30 mouse cellular contexts compared by ENCODE assay signal in genomic region chr12:99067962-99068361, GRCm38 (mm10).
DNase-seq lines count a peak whose midpoint lies in the region; ATAC-seq and TF ChIP-seq lines count a peak whose summit lies in the region.
"Had no signal": no experiment of that assay in that cellular context is flagged by ENCODE, and none has a peak within 500 bp of the region (broad histone marks: within the 10 kb centered on the region; RNA-seq: fewer than 3 reads in every experiment).

No protein-coding gene starts in this region.

- no peak for DNase-seq in liver, embryonic 11.5 days (ENCODE audit: low spot score)
- DNase-seq in liver (no peak), G1E (ENCODE audit: low spot score) (no peak)
- no peak for DNase-seq in hindbrain, embryonic 11.5 days (ENCODE audit: low spot score)
- DNase-seq in ovary, postnatal 10 days (ENCODE audit: low spot score) = no peak
- DNase-seq in left cerebral cortex, postnatal 4 days = no peak
- DNase-seq: adrenal gland, adult 8-10 months; cerebellum, adult 8-10 months; gastrocnemius, adult 2 months; gastrocnemius, postnatal 36 days; heart, adult 2 months; kidney, adult 11 months; kidney, postnatal 14 days; lung, adult 2 months; lung, postnatal 10 days; right cerebral cortex, adult 18-20 months; spleen, adult 18-20 months; thymus, postnatal 36 days had no signal

- no peaks in the 10 kb centered on the region for H3K36me3 ChIP-seq in liver, embryonic 11.5 days (ENCODE audit: control insufficient read depth, insufficient read depth, low read length)
- no peaks in the 10 kb centered on the region for H3K36me3 ChIP-seq in G1E (replicated peaks)
- no peaks in the 10 kb centered on the region for H3K36me3 ChIP-seq in hindbrain, embryonic 11.5 days (ENCODE audit: control insufficient read depth, insufficient read depth, low read length)
- H3K36me3 ChIP-seq: embryonic facial prominence, embryonic 13.5 days; heart, embryonic 12.5 days; hindbrain, embryonic 15.5 days; limb, embryonic 10.5 days; limb, embryonic 15.5 days; midbrain, embryonic 10.5 days; midbrain, embryonic 15.5 days had no signal

- no peak overlapping the region for H3K4me3 ChIP-seq in liver, embryonic 11.5 days (ENCODE audit: low read depth, low read length)
- H3K4me3 ChIP-seq in G1E (ENCODE audit: low read depth, low read length) = no peak overlapping the region
- no peak overlapping the region for H3K4me3 ChIP-seq in hindbrain, embryonic 11.5 days (ENCODE audit: low read depth, low read length)
- H3K4me3 ChIP-seq: embryonic facial prominence, embryonic 13.5 days; gastrocnemius, adult 2 months; heart, adult 2 months; heart, embryonic 12.5 days; hindbrain, embryonic 15.5 days; limb, embryonic 10.5 days; limb, embryonic 15.5 days; midbrain, embryonic 10.5 days; midbrain, embryonic 15.5 days had no signal

- no peak for TF ChIP-seq CTCF in G1E (IDR thresholded peaks at IDR 0.05; ENCODE audit: low read depth, low read length)

- no peak overlapping the region for H3K9ac ChIP-seq in liver, embryonic 11.5 days (ENCODE audit: low read depth, low read length)
- no peak overlapping the region for H3K9ac ChIP-seq in hindbrain, embryonic 11.5 days (ENCODE audit: low read depth, low read length)
- H3K9ac ChIP-seq: embryonic facial prominence, embryonic 13.5 days; heart, embryonic 12.5 days; hindbrain, embryonic 15.5 days; limb, embryonic 15.5 days; midbrain, embryonic 15.5 days had no signal

- H3K27ac ChIP-seq in liver, embryonic 11.5 days (ENCODE audit: low read depth, low read length) = no peak overlapping the region
- H3K27ac ChIP-seq in hindbrain, embryonic 11.5 days (ENCODE audit: low read depth, low read length) = no peak overlapping the region
- H3K27ac ChIP-seq: embryonic facial prominence, embryonic 13.5 days; gastrocnemius, adult 2 months; heart, adult 2 months; hindbrain, embryonic 15.5 days; limb, embryonic 10.5 days; limb, embryonic 15.5 days; macrophage; midbrain, embryonic 10.5 days; midbrain, embryonic 15.5 days had no signal

- intact Hi-C loops in left cerebral cortex, postnatal 4 days (cut with DNase I) = no loop called here

- H3K9me3 ChIP-seq in liver, embryonic 11.5 days (ENCODE audit: control insufficient read depth, low read length) = no peaks in the 10 kb centered on the region
- H3K9me3 ChIP-seq in G1E (replicated peaks) = peaks cover 6% of the 10 kb centered on the region; the same call in 1 of the 2 replicates
- H3K9me3 ChIP-seq in hindbrain, embryonic 11.5 days (ENCODE audit: control insufficient read depth, low read length) = no peaks in the 10 kb centered on the region
- H3K9me3 ChIP-seq: embryonic facial prominence, embryonic 13.5 days; heart, embryonic 12.5 days; hindbrain, embryonic 15.5 days; limb, embryonic 10.5 days; limb, embryonic 15.5 days; midbrain, embryonic 10.5 days; midbrain, embryonic 15.5 days had no signal

- ATAC-seq in liver, embryonic 11.5 days (replicated peaks; ENCODE audit: low FRiP score) = peak; percentile 68
- ATAC-seq in G1E (ENCODE audit: extremely low read depth, insufficient number of reproducible peaks, low FRiP score, poor library complexity, severe bottlenecking) = peak; percentile 29
- ATAC-seq in common myeloid progenitor, adult 5-6 weeks (replicated peaks; ENCODE audit: low read depth, poor library complexity, severe bottlenecking) = peak; percentile 89
- peak; percentile 88 for ATAC-seq in megakaryocyte-erythroid progenitor cell, adult 5-6 weeks (replicated peaks; ENCODE audit: low FRiP score, low TSS enrichment, poor library complexity, severe bottlenecking)
- no peak for ATAC-seq in hindbrain, embryonic 11.5 days (ENCODE audit: low FRiP score)
- ATAC-seq: forebrain, embryonic 16.5 days; inflammation-experienced regulatory T-cells, adult 6 months; midbrain, embryonic 15.5 days had no signal

- H3K4me1 ChIP-seq in liver, embryonic 11.5 days (replicated peaks; ENCODE audit: control insufficient read depth, insufficient read depth, low read length) = no peaks in the 10 kb centered on the region
- H3K4me1 ChIP-seq in G1E (ENCODE audit: insufficient read depth, low read depth, low read length) = peaks cover 7% of the 10 kb centered on the region
- no peaks in the 10 kb centered on the region for H3K4me1 ChIP-seq in hindbrain, embryonic 11.5 days (replicated peaks; ENCODE audit: control insufficient read depth, insufficient read depth, low read length)
- H3K4me1 ChIP-seq: heart, embryonic 12.5 days; limb, embryonic 15.5 days had no signal

- WGBS in liver, embryonic 11.5 days = 30% methylated on average over 3 of the region's 3 CpGs
- 88% methylated on average over 3 of the region's 3 CpGs for WGBS in hindbrain, embryonic 11.5 days

- no peak overlapping the region for H3K4me2 ChIP-seq in liver, embryonic 11.5 days
- no peak overlapping the region for H3K4me2 ChIP-seq in hindbrain, embryonic 11.5 days (replicated peaks; ENCODE audit: low read depth, low read length)
- H3K4me2 ChIP-seq: embryonic facial prominence, embryonic 13.5 days; heart, embryonic 12.5 days; hindbrain, embryonic 15.5 days; limb, embryonic 15.5 days; midbrain, embryonic 15.5 days had no signal

- no peaks in the 10 kb centered on the region for H3K27me3 ChIP-seq in liver, embryonic 11.5 days (replicated peaks; ENCODE audit: control insufficient read depth, insufficient read depth, low read length)
- no peaks in the 10 kb centered on the region; the same call in 1 of the 2 replicates for H3K27me3 ChIP-seq in G1E (ENCODE audit: insufficient read depth, low read length)
- no peaks in the 10 kb centered on the region for H3K27me3 ChIP-seq in hindbrain, embryonic 11.5 days (ENCODE audit: control insufficient read depth, insufficient read depth, low read length)
- H3K27me3 ChIP-seq: embryonic facial prominence, embryonic 13.5 days; heart, embryonic 12.5 days; hindbrain, embryonic 15.5 days; limb, embryonic 15.5 days; midbrain, embryonic 15.5 days had no signal
